Mouse (Mus musculus) lung, adult 2 months (tissue): Measurements from ENCODE around the gene Zg16.
A peak's percentile ranks its signal among the peaks of the same experiment; 100 is the strongest.

Experiments used
- CTCF ChIP-seq: fragments of 200-500 bp; IDR thresholded peaks from 2 replicates; pipeline ENCODE4 v1.5.1; 2011; ENCODE audit warnings: mild to moderate bottlenecking, low read length, control low read depth; ENCODE audit not compliant: insufficient read depth
- POLR2A ChIP-seq: fragments of 200-500 bp; IDR thresholded peaks from 2 replicates; pipeline ENCODE4 v1.6.1; 2011; ENCODE audit warnings: low read depth, mild to moderate bottlenecking, control low read depth, low read length, borderline replicate concordance; ENCODE audit errors: extremely low read depth

DNA sequence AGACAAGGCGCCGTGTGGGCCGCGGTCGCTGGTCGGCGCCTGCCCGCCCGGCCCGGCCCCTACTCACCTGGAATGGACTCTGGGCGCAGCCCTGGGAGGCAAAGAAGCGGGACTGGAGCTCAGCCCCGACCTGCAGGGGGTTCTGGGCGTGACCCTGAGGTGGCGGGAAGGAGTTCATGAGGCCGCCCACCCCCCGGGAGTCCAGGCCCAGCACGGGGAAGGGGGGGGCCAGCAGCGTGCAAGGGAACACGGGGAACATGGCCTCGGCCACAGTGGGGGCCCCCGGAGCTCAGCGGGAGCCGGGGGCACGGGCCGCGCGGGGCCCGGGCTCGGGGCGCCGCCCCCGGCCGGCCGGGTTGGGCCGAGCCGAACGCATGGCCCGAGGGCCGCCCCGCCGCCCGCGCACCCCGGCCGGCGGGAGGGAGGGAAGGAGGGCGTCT lies 60.9 kb downstream of the Zg16 start:
- TF ChIP-seq CTCF: no peak
- peak; percentile 17; the same call in 1 of the 2 replicates for TF ChIP-seq POLR2A
